Mouse (Mus musculus): Measurements from ENCODE around the gene Dpp6.

GRCm38 (mm10) chr5:27255247-27255646, 438.2 kb downstream of the Dpp6 start:
- TF ChIP-seq GATA2 (IDR thresholded peaks at IDR 0.05; ENCODE audit: borderline replicate concordance, low read depth, low read length) (no peak), GATA1 (IDR thresholded peaks at IDR 0.05; ENCODE audit: borderline replicate concordance, low read length) (no peak), TAL1 (conservative IDR thresholded peaks at IDR 0.05; ENCODE audit: low read depth, low read length) (no peak)

All from G1E (cell line).